Mouse (Mus musculus) erythroblast, embryonic 14.5 days (primary cell): ENCODE results near the gene Cx3cl1.

ENCODE experiments used
- GATA1 ChIP-seq: IDR thresholded peaks from 2 replicates; pipeline ENCODE4 v1.6.1; 2012; ENCODE audit warnings: low read length, inconsistent platforms, mixed read lengths
- TAL1 ChIP-seq: IDR thresholded peaks from 3 replicates; pipeline ENCODE4 v1.6.1; 2012; ENCODE audit warnings: low read length, inconsistent platforms, mixed read lengths

- TF ChIP-seq TAL1 (no peak), GATA1 (no peak)
Measured at GRCm38 (mm10) chr8:94754486-94754885, 17.3 kb upstream of the Cx3cl1 start.
